Mouse (Mus musculus) ES-E14 (cell line): ENCODE results near the gene Tppp.

Source experiments
- CHD2 ChIP-seq: IDR thresholded peaks from 2 replicates; pipeline ENCODE4 v1.6.1; 2014; ENCODE audit warnings: mild to moderate bottlenecking, low read depth, low read length, inconsistent platforms
- HCFC1 ChIP-seq: IDR thresholded peaks from 2 replicates; pipeline ENCODE4 v1.6.1; 2012; ENCODE audit warnings: low read length, inconsistent platforms, borderline replicate concordance; ENCODE audit not compliant: insufficient read depth
- ZC3H11A ChIP-seq: IDR thresholded peaks from 2 replicates; pipeline ENCODE4 v1.6.1; 2012; ENCODE audit warnings: low read depth, mild to moderate bottlenecking, inconsistent platforms, low read length, borderline replicate concordance
- ZNF384 ChIP-seq: IDR thresholded peaks from 2 replicates; pipeline ENCODE4 v1.6.1; 2012; ENCODE audit warnings: low read depth, low read length, inconsistent platforms

DNA sequence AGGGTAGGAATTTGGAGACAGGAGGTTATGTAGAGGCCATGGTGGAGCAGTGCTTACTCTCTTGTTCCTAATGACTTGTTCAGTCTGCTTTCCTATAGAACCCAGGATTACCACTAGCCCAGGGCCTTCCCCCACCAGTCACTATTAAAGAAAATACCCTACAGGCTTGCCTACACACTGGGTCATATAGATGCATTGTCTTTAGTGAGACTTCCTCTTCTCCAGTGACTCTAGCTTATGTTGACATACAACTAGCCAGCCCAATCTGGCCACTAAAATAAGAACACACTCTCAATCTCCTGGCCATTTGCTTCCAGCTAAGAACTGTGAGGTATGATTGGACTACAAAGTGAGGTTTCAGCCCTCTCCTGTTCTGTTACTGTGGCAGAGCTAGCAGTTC lies 8.7 kb upstream of the Tppp start:
- TF ChIP-seq CHD2 = no peak
- TF ChIP-seq HCFC1 = no peak
- TF ChIP-seq ZNF384 = no peak
- no peak for TF ChIP-seq ZC3H11A
